Mouse (Mus musculus) cerebellum, postnatal 36 days (tissue): Measurements from ENCODE around the gene Dnah3.
A peak's percentile ranks its signal among the peaks of the same experiment; 100 is the strongest.

Source experiments
- DNase-seq, 2 experiments: peaks; one replicate each; pipeline ENCODE4 v3.0.0; 2021 to 2022; ENCODE audit warnings: mixed read lengths in 2 of 2

Gene Dnah3

DNA sequence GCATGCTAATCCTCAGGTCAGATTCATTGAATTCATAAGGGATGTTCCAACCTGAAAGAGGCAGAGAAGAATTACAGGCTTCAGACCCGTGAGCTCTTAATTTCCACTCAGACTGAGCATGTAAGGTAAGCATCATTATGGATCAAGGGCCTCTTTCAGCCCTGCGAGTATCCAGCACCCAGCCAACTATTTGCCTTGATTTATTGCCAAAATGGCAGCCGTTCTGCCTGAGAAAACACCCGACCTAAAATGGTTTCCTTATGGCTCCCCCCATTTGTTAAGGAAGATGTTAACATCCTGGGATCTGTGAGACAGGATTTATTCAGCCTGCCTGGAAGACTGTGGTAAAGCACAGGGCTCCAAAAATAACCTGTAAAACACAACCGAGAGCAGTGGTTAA lies 158.0 kb downstream of the Dnah3 start:
- DNase-seq = no peak

DNA sequence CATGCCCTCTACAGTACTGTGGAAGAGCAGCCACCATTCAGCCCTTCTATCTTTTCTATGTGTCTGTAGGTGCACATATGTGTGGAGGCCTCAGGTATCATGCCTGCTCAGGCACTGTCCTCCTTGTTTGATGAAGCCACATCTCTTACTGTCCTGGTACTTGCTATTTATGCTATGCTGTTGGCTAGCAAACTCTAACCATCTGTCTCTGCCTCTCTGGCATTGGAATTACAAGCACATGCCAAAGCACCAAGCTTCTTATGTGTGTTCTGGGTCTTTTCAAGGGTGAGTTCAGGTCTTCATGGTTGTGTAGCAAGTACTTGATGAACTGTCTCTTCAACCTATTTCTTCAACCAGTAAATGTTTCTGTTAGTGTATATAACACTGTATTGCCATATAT lies 158.8 kb downstream of the Dnah3 start:
- peak; percentile 3 to 20 for DNase-seq

DNA sequence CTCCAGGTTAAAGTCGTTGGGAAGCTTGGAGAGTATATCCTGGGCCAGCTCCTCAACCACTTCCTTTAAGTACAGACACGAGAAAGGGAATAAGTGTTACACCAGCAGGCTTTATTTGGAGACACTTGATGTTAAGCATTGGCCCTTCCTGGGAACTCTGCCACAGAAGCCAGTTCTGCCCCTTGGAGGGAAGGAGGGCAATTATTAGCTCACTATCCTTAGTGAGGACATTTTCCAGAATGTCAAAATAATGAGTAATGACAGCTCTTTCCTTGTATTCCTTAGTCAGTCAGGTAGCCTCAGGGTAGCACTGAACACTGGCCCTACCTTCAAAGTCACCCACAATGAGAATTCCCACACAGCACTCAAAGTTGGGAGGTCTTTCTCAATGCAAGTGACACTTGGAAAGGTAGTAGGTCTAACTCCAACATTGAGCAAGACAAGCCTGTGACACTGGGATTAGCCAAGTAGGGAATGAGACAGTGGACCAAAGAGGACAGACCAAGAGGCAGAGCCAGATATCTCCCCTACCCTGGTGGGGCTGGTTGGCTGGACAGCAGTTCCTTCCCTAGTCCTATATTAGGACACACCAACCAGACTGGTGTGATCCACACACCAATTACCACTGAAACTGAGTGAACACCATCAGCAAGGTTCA lies 166.2 kb downstream of the Dnah3 start:
- no peak for DNase-seq

DNA sequence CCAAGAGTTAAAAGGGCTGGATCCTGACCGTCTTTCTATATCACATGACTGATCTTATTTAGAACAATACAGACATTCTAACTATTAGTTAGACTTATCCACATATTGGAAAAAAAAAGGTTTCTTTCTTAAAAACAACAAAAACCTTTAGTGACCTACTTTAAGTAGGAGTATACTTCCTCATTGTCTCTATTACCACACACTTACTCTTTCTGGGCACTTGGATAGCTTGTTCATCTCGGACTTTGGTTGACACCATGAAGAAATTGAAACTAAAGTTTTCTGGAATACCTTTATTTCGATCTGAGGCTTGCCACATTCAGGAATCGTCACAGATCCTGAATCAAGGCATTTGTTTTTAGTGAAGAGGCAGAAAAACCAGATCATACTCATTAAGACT lies 174.0 kb downstream of the Dnah3 start:
- DNase-seq = no peak

DNA sequence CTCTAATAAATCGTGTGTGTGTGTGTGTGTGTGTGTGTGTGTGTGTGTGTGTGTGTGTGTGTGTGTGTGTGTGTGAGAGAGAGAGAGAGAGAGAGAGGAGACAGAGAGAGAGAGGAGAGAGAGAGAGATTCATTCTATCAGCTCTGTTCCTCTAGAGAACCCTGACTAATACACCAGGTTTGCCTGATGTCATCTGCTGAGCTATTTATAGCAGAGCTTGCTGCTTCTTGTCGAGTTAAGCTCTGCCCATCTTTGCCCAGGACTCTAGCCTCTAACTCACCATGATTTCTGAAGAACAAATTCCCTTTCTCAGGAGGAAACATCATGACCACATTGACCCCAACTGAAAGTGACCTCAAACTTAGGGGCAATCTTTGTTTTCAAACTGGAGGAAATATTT lies 174.6 kb downstream of the Dnah3 start:
- peak in 1 of 2 experiments; percentile 23 for DNase-seq

DNA sequence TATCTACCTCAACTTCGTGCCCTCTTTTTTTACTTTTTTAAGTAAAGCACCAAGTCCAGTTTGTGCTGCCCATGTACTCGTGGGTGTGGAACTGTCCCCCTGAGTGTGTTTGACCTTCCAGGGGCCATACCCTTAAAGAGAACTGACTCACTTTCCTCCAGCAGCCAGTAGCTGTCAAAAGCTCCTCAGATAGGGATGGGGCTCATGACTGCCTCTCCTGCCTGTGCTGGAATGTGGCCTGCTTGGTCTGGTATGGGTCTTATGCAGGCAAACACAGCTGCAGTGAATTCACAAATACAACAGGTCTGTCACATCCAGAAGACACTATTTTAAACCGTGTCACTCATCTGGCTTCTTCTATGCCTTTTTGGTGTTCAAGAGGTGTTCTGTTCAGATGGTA lies 183.4 kb downstream of the Dnah3 start:
- no peak for DNase-seq

DNA sequence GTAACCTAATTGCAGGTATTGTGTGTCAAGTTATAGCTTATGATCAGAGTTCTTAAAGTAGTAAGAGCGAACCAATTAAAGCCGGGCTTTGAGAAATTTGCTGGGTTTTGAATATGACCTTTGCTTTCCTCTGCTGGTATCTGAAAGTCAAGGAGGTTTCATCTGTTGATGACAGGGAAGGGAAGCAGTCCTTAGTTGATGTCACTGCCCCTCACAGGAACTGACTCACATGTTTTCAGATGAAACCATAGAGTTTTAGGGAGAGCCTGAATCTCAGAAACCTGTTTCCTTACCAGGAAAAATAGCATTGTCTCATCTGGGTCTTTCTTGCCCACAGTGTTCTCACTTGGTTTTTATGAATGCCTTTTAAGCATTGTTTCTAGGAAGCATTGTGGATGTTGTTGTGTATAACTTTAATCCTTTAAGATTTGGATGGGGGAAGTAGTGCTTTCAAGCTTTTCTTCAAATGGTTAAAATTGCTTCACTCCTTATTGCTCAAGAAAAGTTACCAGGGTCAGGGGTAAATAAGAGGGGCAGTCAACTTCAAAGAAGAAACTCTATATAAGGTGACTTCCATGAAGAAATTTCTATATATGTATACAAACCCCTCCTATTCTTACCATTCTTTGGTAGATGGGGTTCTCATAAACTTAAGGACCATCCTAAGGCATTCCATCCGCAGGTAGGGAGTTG lies 188.4 kb downstream of the Dnah3 start:
- no peak for DNase-seq

DNA sequence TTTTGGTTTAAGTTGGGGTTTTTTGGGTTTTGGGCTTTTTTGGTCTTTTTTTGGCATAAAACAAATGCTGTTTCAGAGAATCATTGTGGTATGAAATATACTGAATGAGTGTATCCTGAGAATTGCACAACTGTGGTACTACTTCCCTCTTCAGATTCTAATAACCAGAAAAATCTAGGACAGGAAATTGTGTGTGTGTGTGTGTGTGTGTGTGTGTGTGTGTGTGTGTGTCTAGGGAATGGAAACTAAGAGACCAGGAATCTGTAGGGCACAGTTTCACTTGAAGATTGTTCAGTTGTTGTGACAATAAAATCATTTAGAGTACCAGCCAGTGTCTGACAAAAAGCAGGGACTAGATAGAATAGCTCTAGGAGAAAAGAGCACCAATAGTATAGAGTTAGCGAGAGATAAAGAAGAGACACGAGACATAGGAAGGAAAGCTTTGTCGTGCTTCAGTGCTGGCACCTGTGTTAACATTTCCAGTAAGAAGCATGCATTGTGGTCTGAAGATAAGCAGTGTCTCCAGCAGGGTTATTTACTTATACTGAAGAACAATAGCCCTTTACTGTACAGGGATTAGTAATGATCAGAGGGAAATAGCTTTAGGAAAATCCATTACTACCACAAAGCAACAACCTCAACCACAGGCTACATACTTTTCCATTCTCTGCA lies 195.6 kb downstream of the Dnah3 start:
- DNase-seq = no peak

DNA sequence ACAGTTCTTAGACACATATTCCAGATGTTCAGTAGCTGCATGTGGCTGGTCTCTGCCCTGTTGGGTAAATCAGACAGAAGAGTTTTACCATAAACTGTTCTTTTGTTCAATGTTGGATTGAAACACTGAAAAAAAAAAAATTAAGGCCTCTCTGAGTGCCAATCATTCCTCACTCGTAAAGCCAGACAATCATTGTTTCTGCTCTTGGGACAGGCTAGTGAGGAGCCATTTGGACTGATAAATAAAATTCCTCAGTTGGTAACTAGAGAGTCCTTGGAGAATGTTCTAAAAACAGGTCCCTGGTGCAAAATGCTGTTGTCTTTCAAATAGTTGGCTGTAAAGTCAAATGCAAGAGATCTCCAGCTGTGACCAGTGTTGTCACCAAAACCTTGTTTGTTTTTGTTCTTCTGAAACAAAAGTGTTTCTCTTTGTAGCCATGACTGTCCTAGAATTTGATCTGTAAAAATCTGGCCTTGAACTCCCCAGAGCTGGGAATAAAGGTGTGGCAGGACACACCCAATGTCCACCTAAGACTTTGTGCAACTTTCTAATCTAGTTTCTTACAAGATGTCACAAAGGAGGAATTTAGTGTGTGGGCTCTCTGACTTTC lies 196.7 kb downstream of the Dnah3 start:
- DNase-seq = no peak

DNA sequence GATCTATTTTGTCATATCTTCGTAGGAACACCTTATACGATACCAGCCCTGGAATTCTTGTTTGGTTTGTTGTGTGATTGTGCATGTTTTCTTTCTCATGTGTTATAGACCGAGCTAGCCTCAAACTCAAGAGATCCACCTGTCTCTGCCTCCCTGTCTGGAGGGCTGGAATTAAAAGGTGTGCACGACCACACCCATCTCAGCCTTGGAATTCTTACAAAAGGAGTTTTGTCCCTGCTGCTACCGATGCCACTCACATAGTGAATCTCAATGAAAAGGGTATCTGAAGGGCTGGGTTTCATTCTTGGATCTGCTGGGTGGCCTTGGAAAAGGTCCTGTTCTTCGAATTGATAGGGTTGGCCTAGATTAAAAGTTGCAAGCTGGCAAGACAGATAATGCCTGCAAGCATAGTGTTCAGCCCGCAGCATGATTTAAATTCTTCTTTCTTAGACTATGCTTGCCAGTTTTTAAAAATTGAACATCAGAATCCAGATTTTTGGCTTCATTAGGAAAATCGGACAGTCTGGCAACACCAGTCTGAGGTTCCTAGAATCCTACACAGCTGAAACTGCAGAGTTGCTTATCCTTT lies 197.5 kb downstream of the Dnah3 start:
- DNase-seq = no peak

DNA sequence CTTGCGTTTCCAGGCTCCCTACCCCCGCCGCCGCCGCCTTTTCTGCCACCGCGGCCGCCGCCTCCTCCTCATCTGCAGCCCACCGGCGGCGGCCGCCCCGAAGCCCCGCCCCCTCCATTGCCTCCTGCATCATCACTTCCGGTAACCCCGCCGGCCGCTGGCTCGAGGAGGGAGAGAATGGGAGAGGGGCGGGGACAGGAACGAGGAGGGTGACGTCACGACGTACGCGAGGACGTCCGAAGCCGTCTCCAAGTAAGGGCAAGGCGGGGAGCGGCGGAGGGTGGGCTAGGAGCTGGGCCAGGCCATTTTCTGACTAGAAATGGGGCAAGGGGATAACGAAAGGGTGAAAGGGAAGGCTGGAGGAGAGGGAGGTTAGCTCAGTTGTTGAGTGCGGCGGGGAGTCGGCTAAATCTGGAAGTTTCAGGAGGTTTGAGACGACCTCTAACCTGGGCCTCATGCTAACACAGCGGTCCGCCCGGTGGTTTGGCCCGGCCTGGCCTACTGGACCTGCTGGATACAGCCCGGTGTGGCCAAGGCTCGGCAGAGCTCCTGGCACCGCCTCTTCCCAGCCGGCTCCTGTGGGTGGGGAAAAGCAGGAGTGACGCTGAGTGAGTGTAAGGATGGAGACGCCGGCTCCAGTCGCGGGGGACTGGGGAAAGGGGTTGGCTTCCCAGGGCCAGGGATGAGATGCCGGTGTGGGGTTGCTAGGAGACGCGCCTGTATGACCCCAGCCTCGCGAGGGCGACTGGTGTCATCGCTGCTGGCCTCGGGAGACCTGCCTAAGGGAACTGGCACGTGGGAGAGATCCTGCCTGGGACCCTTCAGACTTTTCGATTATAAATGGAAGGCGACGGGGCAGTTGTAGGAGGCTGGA lies 199.2 kb downstream of the Dnah3 start, which contains the start of the genes Lyrm1 and Dcun1d3:
Gene Lyrm1 (plus strand): TSS at position 223 of the 874 bp plus-strand sequence.
Gene Dcun1d3 (minus strand): TSS at position 660 of the 874 bp plus-strand sequence.
- DNase-seq = peak; percentile 95 to 97

DNA sequence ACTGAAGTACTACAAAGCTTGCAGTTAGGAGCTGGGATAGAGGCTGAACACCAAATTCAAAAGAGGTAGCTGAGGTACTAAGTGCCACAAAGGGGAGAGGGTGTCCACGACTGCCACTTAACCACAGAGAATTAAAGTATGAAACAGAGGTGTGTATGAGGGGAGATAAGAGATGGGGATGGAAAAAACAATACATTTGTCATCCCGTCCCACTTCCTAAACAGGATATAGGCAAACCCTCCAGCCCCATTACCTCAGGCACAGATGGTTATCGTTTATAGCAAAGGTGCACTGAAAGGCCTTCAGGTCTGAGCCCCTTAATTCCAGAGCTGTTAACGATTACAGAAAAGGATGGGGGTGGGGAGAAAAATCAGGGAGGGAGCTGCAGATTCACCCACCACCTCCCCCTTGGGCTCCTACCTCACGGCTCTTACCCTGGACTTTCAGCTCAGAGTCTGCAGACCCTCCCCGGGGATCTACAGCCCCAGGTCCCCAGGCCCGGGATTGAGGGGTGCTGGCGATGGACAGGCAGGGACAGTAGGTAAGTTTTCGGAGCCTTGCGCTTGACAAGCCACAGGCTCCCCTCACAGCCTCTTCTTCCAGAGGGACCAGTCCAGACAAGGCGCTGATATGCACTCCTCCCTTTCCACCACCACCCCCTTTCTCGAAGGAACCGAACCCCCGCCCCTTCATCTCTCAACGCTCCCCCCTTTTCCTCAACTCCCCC lies 200.1 kb downstream of the Dnah3 start:
- no peak for DNase-seq

DNA sequence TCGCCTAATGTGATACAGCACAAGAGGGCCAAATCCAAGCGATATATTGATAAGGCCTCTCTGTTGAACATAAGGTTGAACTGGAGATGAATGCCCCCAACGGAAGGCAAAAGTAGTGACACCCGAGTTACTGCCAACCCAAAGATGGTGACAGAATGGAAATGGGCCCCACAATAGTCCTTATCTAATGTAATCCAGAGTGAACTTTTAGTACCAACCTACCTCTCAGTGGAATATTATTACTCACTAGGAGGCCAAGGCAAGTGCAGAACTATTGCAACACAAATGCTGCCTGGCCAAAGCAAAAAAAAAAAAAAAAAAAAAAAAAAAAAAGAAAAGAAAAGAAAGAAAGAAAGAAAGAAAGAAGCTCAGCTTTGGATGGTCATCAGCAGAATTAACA lies 202.3 kb downstream of the Dnah3 start:
- DNase-seq = no peak

DNA sequence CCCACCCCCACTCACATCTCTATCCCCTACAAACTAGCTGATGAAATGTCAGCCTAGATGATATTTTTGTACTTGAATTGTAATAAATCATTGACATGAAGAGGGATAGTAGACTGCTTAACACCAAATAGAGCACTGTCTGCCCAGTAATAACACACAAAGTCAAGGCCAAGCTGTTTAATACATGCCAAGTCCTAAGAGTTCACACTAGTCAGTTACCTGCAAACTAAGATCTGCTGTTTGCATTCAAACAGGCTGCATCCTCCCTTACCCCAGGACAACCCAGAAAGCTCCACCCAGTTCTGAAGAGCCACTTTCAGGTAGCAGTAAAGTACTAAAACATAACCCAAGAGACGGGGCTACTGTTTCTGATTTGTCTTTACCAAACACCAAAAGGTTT lies 202.9 kb downstream of the Dnah3 start:
- no peak for DNase-seq

DNA sequence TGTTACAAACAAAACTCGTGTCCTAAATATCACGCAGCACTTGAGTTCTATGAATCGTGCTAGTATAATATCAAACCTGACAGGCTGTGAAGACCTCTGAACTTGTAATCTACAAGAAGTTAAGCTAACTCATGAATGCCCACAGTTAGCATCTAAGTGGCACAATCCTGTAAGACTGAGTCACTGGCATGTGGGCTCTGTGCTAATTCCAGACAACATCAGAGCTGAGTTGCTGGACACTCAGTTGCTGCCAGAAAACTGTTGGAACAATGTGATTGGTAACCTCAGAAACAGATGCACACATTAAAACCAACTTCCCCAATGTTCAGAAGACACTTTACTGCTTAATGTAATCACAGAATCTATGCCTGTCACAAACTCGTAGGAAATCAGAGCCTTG lies 207.2 kb downstream of the Dnah3 start:
- DNase-seq = no peak

DNA sequence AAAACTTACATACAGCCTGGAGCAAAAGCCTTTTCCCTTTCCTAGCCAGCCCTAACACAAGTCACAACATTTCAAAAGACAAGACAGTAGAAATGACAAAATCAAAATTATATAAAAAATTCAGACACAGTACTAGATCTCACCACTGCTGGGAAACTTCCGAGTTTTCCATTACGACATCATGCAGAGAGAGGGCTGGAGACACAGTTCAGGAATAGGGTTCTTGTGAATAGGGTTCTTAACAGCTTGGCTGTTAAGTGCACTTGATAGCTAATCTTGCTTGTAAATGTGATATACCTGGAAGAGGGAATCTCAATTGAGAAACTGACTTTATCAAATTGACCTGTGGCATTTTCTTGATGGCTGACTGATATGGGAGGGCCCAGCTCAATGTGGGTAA lies 213.9 kb downstream of the Dnah3 start:
- DNase-seq = no peak

DNA sequence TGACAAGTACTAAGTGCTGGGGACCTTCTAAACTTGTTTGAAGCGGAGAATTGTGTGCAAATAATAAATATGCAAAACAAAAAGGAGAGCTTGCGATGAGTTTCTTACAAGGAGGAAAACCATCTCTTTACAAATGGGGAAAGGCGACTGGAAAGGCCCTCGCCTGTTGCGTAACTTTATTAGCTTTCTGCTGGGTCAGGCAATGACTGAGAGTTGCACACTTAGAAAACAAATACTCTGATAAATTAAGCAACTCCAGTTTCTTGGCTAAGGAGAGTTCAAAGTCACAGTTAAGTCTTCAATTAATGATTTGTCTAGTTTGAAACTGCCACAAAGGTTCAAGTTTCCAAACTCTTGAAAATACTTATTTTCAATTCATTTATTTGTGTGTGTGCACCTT lies 214.7 kb downstream of the Dnah3 start:
- no peak for DNase-seq

DNA sequence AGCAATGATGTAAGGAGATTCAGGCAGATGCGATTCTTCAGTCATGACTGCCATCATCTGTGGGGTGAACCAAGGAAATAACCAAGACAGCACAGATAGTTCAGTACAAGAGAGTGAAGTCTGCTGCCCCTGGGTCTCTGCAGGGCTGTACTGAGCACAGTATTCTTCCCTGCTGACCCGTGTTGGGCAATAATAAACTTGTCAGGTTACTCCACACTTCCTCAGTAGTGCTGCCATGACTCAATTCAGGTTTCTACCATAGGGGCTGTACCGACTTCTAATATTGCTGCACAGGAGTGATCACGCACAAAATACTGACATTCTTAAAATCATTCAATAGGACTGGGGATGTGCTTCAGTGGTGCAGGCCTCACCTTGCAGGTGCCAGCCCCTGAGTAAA lies 215.9 kb downstream of the Dnah3 start:
- no peak for DNase-seq

DNA sequence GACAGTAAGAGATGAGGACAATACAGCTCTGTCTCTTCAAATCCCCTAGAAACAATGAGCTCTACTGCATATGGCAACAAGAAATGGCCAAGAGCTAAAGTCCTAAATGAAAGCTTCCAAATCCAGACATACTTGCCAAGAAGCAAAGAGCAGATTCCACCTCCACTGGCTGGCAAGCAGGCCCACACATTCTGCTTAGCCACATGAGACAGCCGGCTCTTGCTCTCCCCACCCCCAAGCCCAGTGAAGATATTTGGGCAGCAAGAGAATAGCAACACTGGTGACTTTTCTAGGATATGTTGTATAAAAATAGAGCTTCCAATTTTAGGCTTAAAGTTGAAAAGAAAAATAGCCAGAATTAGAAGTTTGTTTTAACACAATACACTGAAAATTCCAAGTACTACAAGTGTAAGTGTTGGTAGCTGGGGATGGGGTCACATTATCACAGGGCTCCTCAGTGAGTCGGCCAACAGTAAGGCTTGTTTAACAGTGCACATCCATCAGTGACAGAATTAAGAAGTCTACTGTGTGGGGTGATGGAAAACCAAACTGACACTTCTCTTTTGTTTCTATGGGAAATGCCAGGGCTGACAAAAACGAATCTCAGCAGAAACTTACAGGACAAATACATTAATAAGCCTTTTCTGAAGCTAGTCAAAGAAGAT lies 219.2 kb downstream of the Dnah3 start:
- peak; percentile 21 to 35 for DNase-seq

DNA sequence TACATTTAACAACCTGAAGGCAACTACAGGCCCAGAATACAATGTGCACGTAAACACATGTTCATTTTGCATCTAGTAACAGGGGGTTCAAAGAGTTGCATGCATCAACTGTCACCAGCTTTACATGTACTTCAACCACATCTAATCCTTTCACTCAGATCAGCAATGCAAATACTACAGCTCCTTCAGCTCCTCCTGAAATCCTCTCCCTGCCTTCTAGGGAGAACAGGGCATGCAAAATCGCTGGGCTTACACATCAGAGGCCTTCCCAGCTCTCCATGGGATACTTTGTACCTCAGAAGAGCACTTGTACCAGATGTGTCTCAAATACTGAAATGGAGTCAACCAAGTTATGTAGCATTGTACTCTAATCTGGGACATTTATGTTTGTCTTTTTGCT lies 222.0 kb downstream of the Dnah3 start:
- no peak for DNase-seq
